Mouse (Mus musculus) B cell, adult 62 days (primary cell): ENCODE measurements around the gene Olfr922. TPM values are rescaled to one million over a fixed set of nuclear protein-coding genes. Genes with fewer than 3 reads are reported as not detected.

Source experiments
- total RNA-seq: library from RNA; stranded (reverse); gene quantifications from 4 replicates; pipeline ENCODE4 v1.2.4, GENCODE M21; 2023

Olfr922 gene
- total RNA-seq = not detected in 4 replicates

DNA sequence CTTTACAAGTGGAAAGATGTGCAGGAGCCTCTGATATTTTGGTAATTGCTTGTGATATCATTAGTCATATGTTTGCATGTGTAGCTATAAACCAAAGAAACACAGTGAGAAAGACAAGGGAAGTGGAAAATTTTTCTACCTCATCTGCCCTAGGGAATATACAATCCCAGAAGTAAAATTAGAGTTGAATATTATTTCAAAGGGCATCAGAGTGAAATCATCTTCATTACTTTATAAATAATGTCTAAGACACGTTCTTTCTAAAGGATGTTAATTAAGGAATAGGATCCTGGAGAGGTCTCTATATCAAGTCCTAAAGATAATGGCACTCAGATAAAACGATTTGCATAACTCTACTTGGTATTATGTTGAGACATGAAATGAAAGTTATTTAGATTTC is at the start of gene Olfr922:
Gene Olfr922, plus strand, starts transcription at position 301 of the 400 bp plus-strand sequence.

GRCm38 (mm10) chr9:38772768-38773167 is 41.6 kb upstream of the Olfr922 start, which contains the start of gene Olfr921:
TSS of gene Olfr921 (plus strand) at chr9:38773068.

GRCm38 (mm10) chr9:38826245-38826644 is 11.8 kb downstream of the Olfr922 start, which contains the start of gene Olfr923:
TSS of gene Olfr923 (plus strand) at chr9:38826545.

GRCm38 (mm10) chr9:38844149-38844548 is 29.7 kb downstream of the Olfr922 start, which contains the start of gene Olfr924:
TSS of gene Olfr924 (plus strand) at chr9:38844449.

DNA sequence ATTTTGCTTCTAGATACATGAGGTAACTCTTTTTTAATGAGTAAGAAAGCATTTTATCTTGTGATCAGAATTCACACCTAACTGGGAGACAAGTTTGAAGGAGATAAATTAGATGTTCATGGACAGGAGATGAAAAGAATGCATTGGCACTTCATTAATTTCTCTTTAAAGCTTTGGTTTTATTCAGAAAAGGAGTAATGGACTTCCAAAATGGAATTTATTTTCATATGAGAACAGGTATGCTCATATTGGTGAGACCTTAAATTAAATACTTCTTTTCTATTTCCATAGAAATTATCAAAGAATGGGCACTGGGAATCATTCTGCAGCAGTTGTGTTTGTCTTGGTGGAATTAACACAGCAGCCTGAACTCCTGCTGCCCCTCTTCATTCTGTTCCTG is 40.3 kb downstream of the Olfr922 start, which contains the start of gene Olfr26:
Gene Olfr26, plus strand, starts transcription at position 301 of the 400 bp plus-strand sequence.

Other genes starting within 250 kb of the Olfr922 start
- not detected in 4 replicates for gene Olfr912, start 234.4 kb upstream of the Olfr922 start, total RNA-seq
- gene Olfr913, start 221.9 kb upstream of the Olfr922 start, total RNA-seq = not detected in 4 replicates
- not detected in 4 replicates for gene Olfr914, start 209.5 kb upstream of the Olfr922 start, total RNA-seq
- gene Olfr916, start 154.7 kb upstream of the Olfr922 start, total RNA-seq = not detected in 4 replicates
- not detected in 4 replicates for gene Olfr917, start 148.8 kb upstream of the Olfr922 start, total RNA-seq
- not detected in 4 replicates for gene Olfr918, start 140.0 kb upstream of the Olfr922 start, total RNA-seq
- not detected in 4 replicates for gene Olfr919, start 110.9 kb upstream of the Olfr922 start, total RNA-seq
- 7.6 to 11.5 TPM (median 10.3 TPM) in 4 replicates for gene Vwa5a, start 96.3 kb upstream of the Olfr922 start, total RNA-seq
- gene Olfr920, start 62.3 kb upstream of the Olfr922 start, total RNA-seq = 0.09 to 0.13 TPM (median 0.09 TPM) in 3 of 4 replicates, not detected in the other
- not detected in 4 replicates for gene Olfr921, start 41.5 kb upstream of the Olfr922 start, total RNA-seq
- gene Olfr923, start 11.9 kb downstream of the Olfr922 start, total RNA-seq = not detected in 4 replicates
- not detected in 4 replicates for gene Olfr924, start 29.8 kb downstream of the Olfr922 start, total RNA-seq
- gene Olfr26, start 40.4 kb downstream of the Olfr922 start, total RNA-seq = not detected in 4 replicates
- gene Olfr926, start 62.5 kb downstream of the Olfr922 start, total RNA-seq = not detected in 4 replicates
- not detected in 4 replicates for gene Olfr930, start 115.2 kb downstream of the Olfr922 start, total RNA-seq
- gene Olfr933, start 157.7 kb downstream of the Olfr922 start, total RNA-seq = not detected in 4 replicates
- gene Olfr934, start 173.7 kb downstream of the Olfr922 start, total RNA-seq = not detected in 4 replicates
- gene Olfr935, start 185.1 kb downstream of the Olfr922 start, total RNA-seq = not detected in 4 replicates
- not detected in 4 replicates for gene Olfr146, start 208.8 kb downstream of the Olfr922 start, total RNA-seq